Mouse (Mus musculus) liver, embryonic 14 days (tissue): ENCODE measurements around the gene Ces1c. TPM values are rescaled to one million over a fixed set of nuclear protein-coding genes. Genes with fewer than 3 reads are reported as not detected.

Source experiments
- polyA plus RNA-seq: library from polyadenylated mRNA; depleted of rRNA; stranded (reverse); fragments of >200 nt; gene quantifications from 2 replicates; pipeline ENCODE4 v1.2.3, GENCODE M21; 2012; rRNA removed

Ces1c gene
- 1.5 and 1.6 TPM in 2 replicates for polyA plus RNA-seq

DNA sequence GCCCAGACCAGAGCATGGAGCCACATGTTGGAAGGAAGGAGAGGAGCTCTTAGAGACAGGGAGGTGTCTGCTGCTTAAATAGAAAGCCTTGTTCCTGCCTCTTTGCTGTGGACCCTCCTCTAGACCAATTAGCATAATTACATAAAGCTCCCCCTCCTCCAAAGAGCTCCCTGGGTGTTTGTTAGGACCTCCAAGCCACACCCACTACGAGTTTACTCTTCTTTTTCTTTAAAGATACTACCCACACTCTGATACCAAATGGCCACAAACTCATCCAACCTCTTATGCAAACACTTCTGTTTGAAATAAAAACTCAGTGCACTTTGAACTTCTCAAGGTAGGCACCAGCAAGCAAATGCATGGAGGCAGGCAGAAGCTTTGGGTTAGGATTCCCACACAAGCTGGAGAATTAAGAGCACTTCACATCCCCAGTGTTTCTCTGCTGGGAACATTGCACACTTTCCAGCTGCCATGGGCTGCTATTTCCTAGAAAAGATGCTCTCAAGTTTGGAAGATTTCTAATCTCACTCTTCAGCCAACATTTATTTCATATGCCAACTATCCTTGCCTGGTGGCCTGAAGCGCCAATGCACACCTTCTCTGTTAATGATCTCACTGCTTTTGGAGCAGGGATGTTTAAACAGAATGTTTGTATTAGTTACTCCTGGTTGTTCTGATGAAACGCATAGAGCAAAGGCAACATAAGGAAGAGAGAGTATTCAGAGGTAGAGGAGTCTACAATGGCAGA is at the start of gene Ces1c:
Gene Ces1c, minus strand, starts transcription at position 51 of the 748 bp plus-strand sequence.

DNA sequence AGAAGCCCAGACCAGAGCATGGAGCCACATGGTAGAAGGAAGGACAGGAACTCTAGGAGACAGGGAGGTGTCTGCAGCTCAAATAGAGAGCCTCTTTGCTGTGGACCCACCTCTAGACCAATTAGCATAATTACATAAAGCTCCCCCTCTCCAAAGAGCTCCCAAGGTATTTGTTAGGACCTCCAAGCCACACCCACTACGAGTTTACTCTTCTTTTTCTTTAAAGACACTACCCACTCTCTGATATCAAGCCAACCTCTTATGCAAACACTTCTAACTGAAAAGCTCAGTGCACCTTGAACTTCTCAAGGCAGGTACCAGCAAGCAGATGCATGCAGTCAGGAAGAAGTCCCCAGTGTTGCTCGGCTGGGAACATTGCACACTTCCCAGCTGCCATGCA is 51.2 kb downstream of the Ces1c start, which contains the start of gene Ces1b:
Gene Ces1b, minus strand, starts transcription at position 131 of the 400 bp plus-strand sequence.

Other genes with a start within 250 kb of the Ces1c start
- gene Capns2, start 229.9 kb downstream of the Ces1c start, polyA plus RNA-seq, result 0.03 and 0.07 TPM in 2 replicates
- gene Slc6a2, start 171.2 kb downstream of the Ces1c start, polyA plus RNA-seq, result under 0.01 TPM in 2 replicates
- gene Ces1a, start 83.1 kb downstream of the Ces1c start, polyA plus RNA-seq, result not detected in 2 replicates
- not detected in 2 replicates for gene Ces1b, start 51.3 kb downstream of the Ces1c start, polyA plus RNA-seq
- gene Ces1d, start 66.6 kb upstream of the Ces1c start, polyA plus RNA-seq, result 16.9 and 21.4 TPM in 2 replicates
- gene Ces1e, start 98.3 kb upstream of the Ces1c start, polyA plus RNA-seq, result 1.3 and 1.5 TPM in 2 replicates
- gene Ces1f, start 148.5 kb upstream of the Ces1c start, polyA plus RNA-seq, result 0.15 and 0.16 TPM in 2 replicates
- gene Ces1g, start 206.0 kb upstream of the Ces1c start, polyA plus RNA-seq, result 1.2 and 1.4 TPM in 2 replicates
- not detected in 2 replicates for gene Ces1h, start 248.4 kb upstream of the Ces1c start, polyA plus RNA-seq